Mouse (Mus musculus) small intestine, adult 2 months (tissue): ENCODE results near the gene Rad51b. TPM values are rescaled to one million over a fixed set of nuclear protein-coding genes. Genes with fewer than 3 reads are reported as not detected.

ENCODE experiments used
- H3K27ac ChIP-seq: fragments of 200-500 bp; 2 replicates; pipeline ENCODE4 v1.5.1; 2012; ENCODE audit warnings: low read depth, low read length, control low read depth, inconsistent platforms; ENCODE audit not compliant: insufficient read depth
- H3K27me3 ChIP-seq: fragments of 200-500 bp; 2 replicates; pipeline ENCODE4 v1.6.1; 2012; ENCODE audit warnings: mild to moderate bottlenecking, moderate library complexity, low read length, inconsistent platforms; ENCODE audit not compliant: control insufficient read depth, insufficient read depth
- H3K36me3 ChIP-seq: fragments of 200-500 bp; 2 replicates; pipeline ENCODE4 v1.6.1; 2012; ENCODE audit warnings: mild to moderate bottlenecking, low read length, control low read depth, inconsistent platforms; ENCODE audit not compliant: control insufficient read depth, insufficient read depth
- H3K4me1 ChIP-seq: fragments of 200-500 bp; 2 replicates; pipeline ENCODE4 v1.6.1; 2012; ENCODE audit warnings: low read length, inconsistent platforms, mixed read lengths; ENCODE audit not compliant: control insufficient read depth, insufficient read depth, insufficient read length
- H3K4me3 ChIP-seq: fragments of 200-500 bp; 2 replicates; pipeline ENCODE4 v1.5.1; 2012; ENCODE audit warnings: low read depth, mild to moderate bottlenecking, control low read depth, inconsistent platforms, low read length, moderate library complexity
- CTCF ChIP-seq: fragments of 200-500 bp; IDR thresholded peaks from 2 replicates; pipeline ENCODE4 v1.5.1; 2012; ENCODE audit warnings: low read depth, mild to moderate bottlenecking, control low read depth, inconsistent platforms, low read length, moderate library complexity, mixed read lengths; ENCODE audit not compliant: insufficient replicate concordance, insufficient read length; ENCODE audit errors: extremely low read depth
- POLR2A ChIP-seq: fragments of 200-500 bp; IDR thresholded peaks from 2 replicates; pipeline ENCODE4 v1.6.1; 2012; ENCODE audit warnings: low read depth, mild to moderate bottlenecking, control low read depth, inconsistent platforms, low read length, moderate library complexity
- WGBS: fragments of 180-500 bp; shearing (Covaris S2); methylation state at CpG from one replicate; pipeline ENCODE4 v1.1.7; 2018; 5-methylcytosine and 5-hydroxymethylcytosine counted together
- polyA plus RNA-seq: library from polyadenylated mRNA; depleted of rRNA; stranded (reverse); fragments of >200 nt; gene quantifications from 2 replicates; pipeline ENCODE4 v1.2.3, GENCODE M21; 2012

The Rad51b gene
- polyA plus RNA-seq, 1 experiment: 0.46 TPM

DNA sequence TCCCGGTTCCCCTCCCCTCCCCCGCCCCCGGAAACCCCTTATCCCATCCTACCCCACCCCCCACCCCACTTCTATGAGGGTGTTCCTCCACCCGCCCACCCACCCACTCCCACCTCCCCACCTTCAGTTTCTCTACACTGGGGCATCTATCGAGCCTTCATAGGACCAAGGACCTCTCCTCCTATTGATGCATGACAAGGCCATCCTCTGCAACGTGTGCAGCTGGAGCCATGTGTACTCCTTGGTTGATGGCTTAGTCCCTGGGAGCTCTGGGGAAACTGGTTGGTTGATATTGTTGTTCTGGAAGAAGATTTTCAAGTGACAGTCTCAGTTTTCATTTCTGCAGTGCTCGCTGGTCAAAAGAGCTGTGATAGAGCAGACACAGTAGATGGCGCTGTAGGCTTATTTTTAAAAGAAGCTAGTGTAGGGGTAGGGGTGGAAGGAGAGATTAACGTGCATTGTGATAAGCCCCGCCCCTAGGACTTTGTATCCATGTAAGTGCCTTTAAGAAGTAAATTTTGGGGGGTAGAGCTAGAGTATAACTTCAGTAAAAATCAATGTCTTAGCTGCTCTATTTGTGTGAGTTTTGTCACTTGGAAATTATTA, 61.6 kb downstream of the Rad51b start:
- Histone ChIP-seq H3K27ac (no peak overlapping the region), H3K4me3 (no peak overlapping the region), H3K4me1 (0 out of 2 replicates have a peak, but pooled peaks cover 2% of the 10 kb centered on the region), H3K36me3 (no peaks in the 10 kb centered on the region), H3K27me3 (no peaks in the 10 kb centered on the region)
- WGBS: 22% methylated on average over 10 of the region's 10 CpGs
- TF ChIP-seq CTCF (no peak), POLR2A (no peak)

DNA sequence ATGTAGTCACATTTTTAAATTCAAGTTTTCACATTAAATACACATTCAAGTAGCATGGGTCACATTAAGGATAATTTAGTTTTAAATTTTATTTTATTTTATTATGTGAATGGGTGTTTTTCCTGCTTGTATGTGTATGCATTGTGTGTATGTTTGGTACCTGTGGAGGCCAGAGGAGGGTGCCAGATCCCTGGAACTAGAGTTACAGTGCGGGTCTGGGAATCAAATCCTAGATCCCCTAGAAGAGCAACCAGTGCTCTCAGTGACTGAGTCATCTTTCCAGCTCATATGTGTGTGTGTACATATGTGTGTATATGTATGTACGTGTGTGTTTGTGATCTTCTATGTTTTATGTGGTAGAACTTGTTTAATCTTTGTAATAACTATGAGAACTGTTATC, 62.3 kb downstream of the Rad51b start:
- H3K27me3 ChIP-seq: no peaks in the 10 kb centered on the region

DNA sequence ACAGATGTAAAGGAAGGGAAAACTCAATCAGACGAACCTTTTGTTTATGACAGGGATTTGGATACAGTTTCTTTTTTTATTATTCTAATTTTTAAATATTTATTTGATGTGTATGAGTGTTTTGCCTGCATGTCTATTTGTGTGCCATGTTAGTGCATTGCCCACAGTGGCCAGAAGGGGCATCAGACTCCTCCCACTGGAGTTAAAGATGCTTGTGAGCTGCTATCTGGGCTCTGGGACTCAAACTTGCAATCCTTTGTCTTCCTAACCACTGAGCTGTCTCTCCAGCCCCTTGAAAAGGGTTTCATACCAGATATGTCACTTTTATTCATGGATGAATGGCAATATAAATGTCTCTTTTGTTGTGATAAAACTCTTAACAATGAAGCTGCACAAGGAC, 65.1 kb downstream of the Rad51b start:
- no peak overlapping the region for H3K4me3 ChIP-seq
- TF ChIP-seq CTCF (peak; percentile 48; the same call in 1 of the 2 replicates), POLR2A (no peak)
- no peak overlapping the region for H3K27ac ChIP-seq

More for the DNA sequence above, 62.3 kb downstream of the Rad51b start:
- H3K36me3 ChIP-seq: no peaks in the 10 kb centered on the region
- no peak overlapping the region for H3K27ac ChIP-seq
- no peak overlapping the region for H3K4me3 ChIP-seq
- 99% methylated on average over 2 of the region's 2 CpGs for WGBS
- no peak for TF ChIP-seq POLR2A
- no peak for TF ChIP-seq CTCF
- H3K4me1 ChIP-seq: 0 out of 2 replicates have a peak, but pooled peaks cover 2% of the 10 kb centered on the region

DNA sequence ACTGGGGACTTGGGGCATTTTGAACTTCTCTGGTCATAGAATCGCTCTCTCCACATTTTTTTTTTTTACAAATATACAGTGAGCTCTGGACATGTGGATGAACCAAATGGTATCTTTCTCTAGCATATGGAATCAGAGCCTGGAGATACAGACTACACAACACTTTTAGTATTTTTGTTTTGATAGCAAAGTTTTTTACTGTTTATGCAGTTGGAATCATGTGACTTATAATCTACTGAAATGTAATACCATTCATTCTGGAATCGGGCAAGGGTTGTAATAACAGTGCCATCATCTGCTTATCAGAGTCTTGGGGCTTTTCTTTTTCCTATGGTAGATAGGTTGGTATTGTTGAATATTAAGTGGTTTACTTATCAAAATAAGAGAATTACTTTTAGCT, 67.2 kb downstream of the Rad51b start:
- H3K36me3 ChIP-seq: no peaks in the 10 kb centered on the region
- 90% methylated on average over 2 of the region's 2 CpGs for WGBS
- H3K4me3 ChIP-seq: no peak overlapping the region
- TF ChIP-seq CTCF (no peak), POLR2A (no peak)
- no peaks in the 10 kb centered on the region for H3K27me3 ChIP-seq
- H3K4me1 ChIP-seq: 0 out of 2 replicates have a peak, but pooled peaks cover 2% of the 10 kb centered on the region
- no peak overlapping the region for H3K27ac ChIP-seq

More for the DNA sequence above, 65.1 kb downstream of the Rad51b start:
- no peaks in the 10 kb centered on the region for H3K36me3 ChIP-seq
- WGBS: 72% methylated on average over 1 of the region's 1 CpGs
- 0 out of 2 replicates have a peak, but pooled peaks cover 2% of the 10 kb centered on the region for H3K4me1 ChIP-seq
- no peaks in the 10 kb centered on the region for H3K27me3 ChIP-seq

DNA sequence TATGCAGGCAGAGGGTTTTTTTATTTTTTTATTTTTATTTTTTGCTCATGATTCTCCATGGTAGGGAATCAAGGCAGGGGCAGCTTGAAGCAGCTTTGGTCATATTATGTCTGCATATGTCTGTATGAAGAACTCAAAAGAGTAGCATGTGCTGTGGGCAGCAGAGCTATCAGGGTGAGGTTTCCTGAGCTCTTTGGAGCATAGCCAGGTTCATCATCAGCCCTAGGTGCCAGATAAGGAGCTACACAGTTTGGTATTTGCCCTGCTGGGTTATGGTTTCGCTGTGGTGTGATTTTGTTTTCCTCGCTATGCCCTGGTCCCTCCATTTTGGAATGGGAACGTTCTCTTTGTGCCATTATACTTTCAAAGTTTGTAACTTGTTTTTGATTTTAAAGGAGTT, 71.7 kb downstream of the Rad51b start:
- Histone ChIP-seq H3K36me3 (no peaks in the 10 kb centered on the region), H3K27ac (no peak overlapping the region), H3K4me3 (no peak overlapping the region), H3K27me3 (no peaks in the 10 kb centered on the region), H3K4me1 (no peaks in the 10 kb centered on the region)
- WGBS: 84% methylated on average over 3 of the region's 3 CpGs
- no peak for TF ChIP-seq POLR2A
- no peak for TF ChIP-seq CTCF

DNA sequence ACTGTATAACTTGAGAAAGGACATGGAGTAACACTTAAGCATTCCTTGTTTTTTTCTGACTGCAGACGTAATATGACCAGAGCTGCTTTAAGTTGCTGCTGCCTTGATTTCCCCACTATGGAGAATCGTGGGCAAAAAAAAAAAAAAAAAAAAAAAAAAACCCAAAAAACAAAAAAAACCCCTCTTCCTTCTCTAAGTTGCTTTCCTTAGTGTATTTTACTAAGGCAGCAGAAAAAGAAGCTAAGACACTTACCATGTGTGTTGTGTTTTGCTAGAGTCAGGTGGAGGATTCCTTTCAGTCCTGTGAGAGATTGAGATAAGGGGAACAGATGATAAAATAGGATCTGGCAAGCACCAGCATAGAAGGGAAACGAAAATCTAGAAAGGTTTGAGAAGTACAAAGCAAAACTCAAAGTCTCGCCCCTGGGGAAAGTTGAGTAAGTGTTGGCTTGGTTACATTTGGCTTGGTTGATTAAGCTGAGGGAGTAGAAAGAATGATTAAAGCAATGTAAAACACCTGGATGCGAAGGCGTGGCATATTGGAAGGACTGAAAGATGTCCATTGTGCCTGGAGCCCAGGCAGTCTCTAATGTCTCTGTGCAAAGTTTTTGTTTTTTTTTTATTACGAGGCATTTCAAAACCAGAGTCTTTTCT, 72.6 kb downstream of the Rad51b start:
- TF ChIP-seq CTCF (no peak), POLR2A (no peak)
- no peaks in the 10 kb centered on the region for H3K36me3 ChIP-seq
- H3K4me3 ChIP-seq: no peak overlapping the region
- no peaks in the 10 kb centered on the region for H3K4me1 ChIP-seq
- WGBS: 49% methylated on average over 7 of the region's 7 CpGs
- H3K27me3 ChIP-seq: no peaks in the 10 kb centered on the region
- H3K27ac ChIP-seq: no peak overlapping the region

DNA sequence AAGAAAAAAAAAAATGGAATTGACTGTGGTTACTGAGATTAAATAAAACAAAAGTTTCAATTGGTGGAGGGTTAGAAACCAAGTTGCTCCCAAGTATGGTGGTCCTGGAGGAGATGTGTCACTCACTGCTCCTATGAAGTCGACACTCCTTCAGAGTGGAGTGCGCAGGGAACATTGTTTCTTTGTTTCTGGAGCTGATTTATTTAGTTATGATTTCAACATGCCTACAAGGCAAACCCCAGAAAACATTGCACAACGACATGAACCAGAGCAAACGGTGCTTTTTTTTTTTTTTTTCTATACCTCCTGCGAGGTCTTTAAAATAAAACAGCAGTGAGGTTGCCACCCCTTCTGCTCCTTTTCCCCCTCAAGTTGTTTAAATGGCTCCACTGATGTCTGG, 75.6 kb downstream of the Rad51b start:
- no peak overlapping the region for H3K4me3 ChIP-seq
- no peak overlapping the region for H3K27ac ChIP-seq
- H3K36me3 ChIP-seq: no peaks in the 10 kb centered on the region
- H3K4me1 ChIP-seq: no peaks in the 10 kb centered on the region
- no peaks in the 10 kb centered on the region for H3K27me3 ChIP-seq
- 74% methylated on average over 5 of the region's 5 CpGs for WGBS
- TF ChIP-seq POLR2A: no peak
- TF ChIP-seq CTCF: no peak

DNA sequence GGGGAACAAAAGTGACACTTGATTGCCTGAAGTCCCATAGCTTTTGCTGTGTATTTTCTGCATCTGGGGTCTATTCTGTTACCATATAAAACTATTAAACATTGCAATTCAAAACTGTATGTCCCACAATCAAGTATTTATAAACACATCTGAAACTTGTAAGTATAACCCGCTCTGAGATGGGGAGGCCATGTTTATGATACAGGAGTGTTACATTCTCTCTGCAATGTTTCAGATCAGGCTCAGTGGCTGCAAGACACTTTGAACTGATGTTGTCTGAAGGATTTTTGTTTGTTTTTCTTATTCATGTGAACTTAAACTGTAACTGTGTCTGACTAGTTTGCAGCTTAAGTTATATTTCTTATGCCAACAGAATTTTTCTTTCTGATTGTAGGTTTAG, 80.3 kb downstream of the Rad51b start:
- no peak for TF ChIP-seq CTCF
- no peak for TF ChIP-seq POLR2A
- Histone ChIP-seq H3K27me3 (no peaks in the 10 kb centered on the region), H3K4me1 (no peaks in the 10 kb centered on the region; the same call in 1 of the 2 replicates), H3K27ac (no peak overlapping the region), H3K4me3 (no peak overlapping the region), H3K36me3 (no peaks in the 10 kb centered on the region)
- 90% methylated on average over 1 of the region's 1 CpGs for WGBS
